Mouse (Mus musculus) erythroblast, embryonic 14.5 days (primary cell): ENCODE measurements around the gene Lgals3bp.

Experiments used
- GATA1 ChIP-seq: IDR thresholded peaks from 2 replicates; pipeline ENCODE4 v1.6.1; 2012; ENCODE audit warnings: low read length, inconsistent platforms, mixed read lengths
- TAL1 ChIP-seq: IDR thresholded peaks from 3 replicates; pipeline ENCODE4 v1.6.1; 2012; ENCODE audit warnings: low read length, inconsistent platforms, mixed read lengths

- TF ChIP-seq GATA1 (no peak), TAL1 (no peak)
Measured at GRCm38 (mm10) chr11:118366108-118366507, 35.8 kb downstream of the Lgals3bp start.
